Mouse (Mus musculus): ENCODE results near the gene Stat3. TPM values are rescaled to one million over a fixed set of nuclear protein-coding genes. Genes with fewer than 3 reads are reported as not detected.

Stat3 gene
- polyA plus RNA-seq, 1 experiment from 2014 or later: 45.0 TPM

DNA sequence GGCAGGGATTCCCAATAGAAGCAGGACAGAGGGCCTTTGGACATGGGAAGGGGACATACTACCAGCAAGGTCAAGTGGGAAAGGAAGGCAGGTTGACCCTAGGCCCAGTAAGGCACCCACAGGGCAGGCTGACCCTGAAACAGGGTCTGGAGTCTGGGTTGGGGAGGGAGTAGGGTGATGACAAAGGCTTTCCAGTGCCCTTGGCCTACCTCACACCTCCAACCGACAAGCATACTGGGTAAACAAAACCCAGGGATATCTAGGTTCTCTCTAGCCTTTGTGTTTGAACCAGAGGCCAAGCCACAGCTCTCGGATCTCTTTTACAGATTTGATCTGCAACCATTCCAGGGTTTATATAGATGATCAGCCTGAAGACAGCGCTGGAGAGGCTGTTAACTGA, 51.6 kb downstream of the Stat3 start:
- H3K4me1 ChIP-seq (ENCODE audit: control insufficient read depth, insufficient read depth, low read length): peaks cover 38% of the 10 kb centered on the region
- ATAC-seq (replicated peaks; ENCODE audit: insufficient number of reproducible peaks, low FRiP score, low TSS enrichment): no peak

DNA sequence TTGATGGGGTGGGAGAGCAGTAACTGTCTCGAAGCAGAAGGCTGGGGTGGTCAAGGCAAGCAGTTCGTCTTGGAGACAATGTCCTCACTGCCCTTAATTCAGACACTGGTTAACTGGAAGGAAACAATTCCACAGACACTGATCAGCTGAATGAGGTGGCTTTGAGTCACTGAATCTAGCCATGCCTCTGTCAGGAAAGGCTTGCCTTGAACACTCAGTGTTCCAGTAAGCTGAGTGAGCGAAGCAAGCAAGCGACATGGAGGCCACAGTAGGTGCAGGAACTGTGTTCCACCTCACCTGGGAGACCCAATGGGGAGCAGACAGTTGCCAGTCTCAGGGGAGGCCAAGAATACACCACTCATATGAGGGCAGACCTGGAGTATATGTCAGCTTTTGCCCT, 52.1 kb downstream of the Stat3 start:
- 81% methylated on average over 4 of the region's 4 CpGs for WGBS (ENCODE audit: insufficient replicate concordance)
- no peak overlapping the region for H3K4me2 ChIP-seq
- ATAC-seq (replicated peaks; ENCODE audit: insufficient number of reproducible peaks, low FRiP score, low TSS enrichment): no peak
- H3K27me3 ChIP-seq (ENCODE audit: control insufficient read depth, insufficient read depth, low read length): no peaks in the 10 kb centered on the region
- H3K9me3 ChIP-seq (replicated peaks; ENCODE audit: control insufficient read depth, low read length): no peaks in the 10 kb centered on the region
- H3K9ac ChIP-seq (ENCODE audit: low read depth, low read length): peak overlapping the region; percentile 49; the same call in 1 of the 2 replicates
- H3K4me1 ChIP-seq (ENCODE audit: control insufficient read depth, insufficient read depth, low read length): peaks cover 33% of the 10 kb centered on the region
- H3K27ac ChIP-seq (ENCODE audit: low read depth, low read length): peak overlapping the region; percentile 82
- H3K36me3 ChIP-seq (ENCODE audit: control insufficient read depth, insufficient read depth, low read length): peaks cover 2% of the 10 kb centered on the region
- H3K4me3 ChIP-seq (ENCODE audit: low read depth, low read length): no peak overlapping the region

More for the DNA sequence above, 51.6 kb downstream of the Stat3 start:
- Histone ChIP-seq H3K9ac (ENCODE audit: low read depth, low read length) (no peak overlapping the region), H3K36me3 (ENCODE audit: control insufficient read depth, insufficient read depth, low read length) (peaks cover 2% of the 10 kb centered on the region), H3K27me3 (ENCODE audit: control insufficient read depth, insufficient read depth, low read length) (no peaks in the 10 kb centered on the region), H3K9me3 (replicated peaks; ENCODE audit: control insufficient read depth, low read length) (no peaks in the 10 kb centered on the region), H3K27ac (ENCODE audit: low read depth, low read length) (no peak overlapping the region), H3K4me3 (ENCODE audit: low read depth, low read length) (no peak overlapping the region), H3K4me2 (no peak overlapping the region)
- WGBS (ENCODE audit: insufficient replicate concordance): 58% methylated on average over 3 of the region's 3 CpGs

DNA sequence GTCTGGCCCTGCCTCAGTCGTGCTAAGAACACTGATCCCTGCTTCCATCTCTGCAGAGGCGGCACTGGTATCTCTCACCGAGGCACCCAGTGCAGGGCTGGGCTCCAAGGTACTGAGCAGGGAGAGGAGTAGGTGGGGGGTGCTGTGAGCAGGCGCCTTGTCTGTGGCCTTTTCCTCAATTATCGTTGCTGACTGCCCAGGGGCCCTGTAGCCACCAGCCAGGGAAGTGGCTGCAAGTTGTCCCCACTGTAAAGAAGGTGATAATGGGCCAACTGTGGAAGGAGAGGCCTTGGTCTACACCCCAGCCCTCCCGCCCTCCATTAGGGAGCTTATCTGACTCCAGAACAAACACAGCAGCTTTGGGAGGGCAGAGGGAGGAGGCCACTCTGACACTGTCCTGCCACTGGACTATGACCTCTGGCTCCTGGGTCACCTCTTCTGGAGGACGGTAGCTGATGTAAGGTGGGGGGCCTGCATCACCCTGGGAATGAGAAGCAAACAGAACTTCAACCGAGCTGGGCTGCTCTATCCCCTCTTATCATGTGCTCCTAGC, 53.1 kb downstream of the Stat3 start:
- Histone ChIP-seq H3K4me1 (ENCODE audit: control insufficient read depth, insufficient read depth, low read length) (peaks cover 27% of the 10 kb centered on the region), H3K27ac (ENCODE audit: low read depth, low read length) (peak overlapping the region; percentile 82), H3K27me3 (ENCODE audit: control insufficient read depth, insufficient read depth, low read length) (no peaks in the 10 kb centered on the region), H3K4me3 (ENCODE audit: low read depth, low read length) (no peak overlapping the region), H3K9me3 (replicated peaks; ENCODE audit: control insufficient read depth, low read length) (no peaks in the 10 kb centered on the region), H3K9ac (ENCODE audit: low read depth, low read length) (peak overlapping the region; percentile 39; the same call in 1 of the 2 replicates), H3K36me3 (ENCODE audit: control insufficient read depth, insufficient read depth, low read length) (peaks cover 2% of the 10 kb centered on the region), H3K4me2 (peak overlapping the region; percentile 22; the same call in 1 of the 2 replicates)
- 18% methylated on average over 8 of the region's 8 CpGs for WGBS (ENCODE audit: insufficient replicate concordance)
- peak; percentile 91 for ATAC-seq (replicated peaks; ENCODE audit: insufficient number of reproducible peaks, low FRiP score, low TSS enrichment)

DNA sequence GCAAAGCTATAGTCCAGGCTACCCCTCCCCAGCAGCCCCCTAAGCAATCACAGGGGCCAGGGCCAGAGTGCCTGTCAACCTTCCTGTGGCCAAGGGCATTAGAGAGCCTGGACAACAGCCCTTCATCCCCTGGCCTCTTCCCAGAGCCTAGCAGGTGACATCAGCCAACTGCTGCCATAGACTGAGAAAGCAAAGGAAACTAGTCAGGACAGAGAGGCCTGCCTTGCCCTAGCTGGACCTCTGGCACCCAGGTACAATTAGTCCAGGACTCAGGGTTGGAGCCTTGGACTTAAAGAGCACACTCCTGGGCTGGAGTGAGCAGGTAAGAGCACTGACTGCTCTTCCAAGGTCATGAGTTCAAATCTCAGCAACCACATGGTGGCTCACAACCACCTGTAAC, 53.9 kb downstream of the Stat3 start:
- Histone ChIP-seq H3K4me1 (ENCODE audit: control insufficient read depth, insufficient read depth, low read length) (peaks cover 22% of the 10 kb centered on the region), H3K9ac (ENCODE audit: low read depth, low read length) (no peak overlapping the region), H3K9me3 (replicated peaks; ENCODE audit: control insufficient read depth, low read length) (no peaks in the 10 kb centered on the region), H3K4me3 (ENCODE audit: low read depth, low read length) (no peak overlapping the region), H3K27ac (ENCODE audit: low read depth, low read length) (peak overlapping the region; percentile 82), H3K27me3 (ENCODE audit: control insufficient read depth, insufficient read depth, low read length) (no peaks in the 10 kb centered on the region), H3K4me2 (no peak overlapping the region), H3K36me3 (ENCODE audit: control insufficient read depth, insufficient read depth, low read length) (peaks cover 2% of the 10 kb centered on the region)
- ATAC-seq (replicated peaks; ENCODE audit: insufficient number of reproducible peaks, low FRiP score, low TSS enrichment): no peak

DNA sequence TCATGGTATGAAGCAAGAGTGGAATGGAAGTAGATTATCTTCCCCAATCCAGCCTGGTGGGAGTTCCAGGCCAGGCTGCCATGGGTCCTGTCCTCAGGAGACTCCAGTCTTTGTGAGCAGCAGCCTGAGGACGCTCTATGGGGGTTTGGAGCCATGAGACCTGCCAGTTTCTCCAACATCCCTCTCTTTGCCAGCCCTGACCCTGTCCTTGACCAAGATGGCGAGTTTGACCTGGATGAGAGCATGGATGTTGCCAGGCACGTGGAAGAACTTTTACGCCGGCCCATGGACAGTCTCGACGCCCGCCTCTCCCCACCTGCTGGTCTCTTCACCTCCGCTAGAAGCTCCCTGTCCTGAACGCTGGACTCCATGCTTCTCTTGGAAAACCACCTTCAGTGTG, 55.7 kb downstream of the Stat3 start:
- H3K9me3 ChIP-seq (replicated peaks; ENCODE audit: control insufficient read depth, low read length): no peaks in the 10 kb centered on the region
- H3K36me3 ChIP-seq (ENCODE audit: control insufficient read depth, insufficient read depth, low read length): no peaks in the 10 kb centered on the region
- no peak for ATAC-seq (replicated peaks; ENCODE audit: insufficient number of reproducible peaks, low FRiP score, low TSS enrichment)
- no peak overlapping the region for H3K27ac ChIP-seq (ENCODE audit: low read depth, low read length)
- H3K9ac ChIP-seq (ENCODE audit: low read depth, low read length): no peak overlapping the region
- no peak overlapping the region for H3K4me2 ChIP-seq
- peaks cover 22% of the 10 kb centered on the region for H3K4me1 ChIP-seq (ENCODE audit: control insufficient read depth, insufficient read depth, low read length)
- no peaks in the 10 kb centered on the region for H3K27me3 ChIP-seq (ENCODE audit: control insufficient read depth, insufficient read depth, low read length)
- H3K4me3 ChIP-seq (ENCODE audit: low read depth, low read length): no peak overlapping the region
- WGBS (ENCODE audit: insufficient replicate concordance): 92% methylated on average over 10 of the region's 10 CpGs

DNA sequence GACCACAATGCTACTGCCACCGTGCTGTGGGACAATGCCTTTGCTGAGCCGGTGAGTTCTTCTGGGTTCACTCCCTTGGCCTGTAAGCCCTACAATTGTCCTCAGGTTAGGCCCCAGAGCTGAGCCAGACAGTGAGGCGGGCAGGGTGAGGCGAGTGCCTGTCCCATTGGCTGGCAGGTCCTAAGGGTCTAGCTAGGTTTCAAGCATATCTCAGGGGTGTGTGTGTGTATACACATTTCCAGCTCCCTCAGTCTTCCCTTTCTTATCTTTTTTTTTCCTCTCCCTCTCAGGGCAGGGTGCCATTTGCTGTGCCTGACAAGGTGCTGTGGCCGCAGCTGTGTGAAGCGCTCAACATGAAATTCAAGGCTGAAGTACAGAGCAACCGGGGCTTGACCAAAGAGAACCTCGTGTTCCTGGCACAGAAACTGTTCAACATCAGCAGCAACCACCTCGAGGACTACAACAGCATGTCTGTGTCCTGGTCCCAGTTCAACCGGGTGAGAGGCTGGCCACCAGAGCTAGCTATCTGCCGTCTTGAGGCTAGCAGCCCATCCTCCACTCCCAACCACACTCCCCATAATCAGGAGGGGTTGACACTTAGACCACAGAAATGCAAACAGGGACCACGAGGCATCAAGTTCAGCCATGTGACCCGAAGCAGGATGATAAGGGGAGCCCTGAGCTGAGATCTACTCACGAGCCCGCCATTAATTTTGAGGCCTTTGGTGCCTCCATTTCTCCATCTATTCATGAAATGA, 59.8 kb downstream of the Stat3 start:
- Histone ChIP-seq H3K4me1 (ENCODE audit: control insufficient read depth, insufficient read depth, low read length) (no peaks in the 10 kb centered on the region), H3K9ac (ENCODE audit: low read depth, low read length) (no peak overlapping the region), H3K27me3 (ENCODE audit: control insufficient read depth, insufficient read depth, low read length) (no peaks in the 10 kb centered on the region), H3K9me3 (replicated peaks; ENCODE audit: control insufficient read depth, low read length) (no peaks in the 10 kb centered on the region), H3K27ac (ENCODE audit: low read depth, low read length) (no peak overlapping the region), H3K4me3 (ENCODE audit: low read depth, low read length) (no peak overlapping the region), H3K4me2 (no peak overlapping the region), H3K36me3 (ENCODE audit: control insufficient read depth, insufficient read depth, low read length) (no peaks in the 10 kb centered on the region)
- WGBS (ENCODE audit: insufficient replicate concordance): 67% methylated on average over 15 of the region's 15 CpGs
- peak; percentile 55; the same call in 1 of the 2 replicates for ATAC-seq (replicated peaks; ENCODE audit: insufficient number of reproducible peaks, low FRiP score, low TSS enrichment)

DNA sequence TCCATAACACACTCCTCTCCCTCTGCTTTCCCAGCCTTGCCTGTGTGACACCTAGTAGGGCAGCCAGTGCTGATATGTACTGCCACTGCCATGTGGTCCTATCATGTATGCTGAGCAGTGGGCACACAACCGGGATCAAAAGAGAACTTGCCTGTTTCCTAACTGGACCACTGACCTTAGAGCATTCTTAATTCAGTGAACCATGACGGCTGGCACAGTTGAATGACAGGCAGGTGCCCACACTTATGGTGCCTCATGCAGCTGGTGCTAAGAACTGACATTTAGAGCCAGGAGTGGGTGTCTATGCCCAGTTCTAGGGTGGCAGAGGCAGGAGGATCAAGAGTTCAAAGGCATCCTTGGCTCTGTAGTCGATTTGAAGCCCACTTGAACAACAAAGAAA, 63.6 kb downstream of the Stat3 start:
- H3K4me1 ChIP-seq (ENCODE audit: control insufficient read depth, insufficient read depth, low read length): no peaks in the 10 kb centered on the region
- H3K4me3 ChIP-seq (ENCODE audit: low read depth, low read length): no peak overlapping the region
- H3K36me3 ChIP-seq (ENCODE audit: control insufficient read depth, insufficient read depth, low read length): no peaks in the 10 kb centered on the region
- no peaks in the 10 kb centered on the region for H3K27me3 ChIP-seq (ENCODE audit: control insufficient read depth, insufficient read depth, low read length)
- no peak overlapping the region for H3K9ac ChIP-seq (ENCODE audit: low read depth, low read length)
- ATAC-seq (replicated peaks; ENCODE audit: insufficient number of reproducible peaks, low FRiP score, low TSS enrichment): no peak
- no peaks in the 10 kb centered on the region for H3K9me3 ChIP-seq (replicated peaks; ENCODE audit: control insufficient read depth, low read length)
- H3K27ac ChIP-seq (ENCODE audit: low read depth, low read length): no peak overlapping the region
- WGBS (ENCODE audit: insufficient replicate concordance): 77% methylated on average over 3 of the region's 3 CpGs
- no peak overlapping the region for H3K4me2 ChIP-seq

DNA sequence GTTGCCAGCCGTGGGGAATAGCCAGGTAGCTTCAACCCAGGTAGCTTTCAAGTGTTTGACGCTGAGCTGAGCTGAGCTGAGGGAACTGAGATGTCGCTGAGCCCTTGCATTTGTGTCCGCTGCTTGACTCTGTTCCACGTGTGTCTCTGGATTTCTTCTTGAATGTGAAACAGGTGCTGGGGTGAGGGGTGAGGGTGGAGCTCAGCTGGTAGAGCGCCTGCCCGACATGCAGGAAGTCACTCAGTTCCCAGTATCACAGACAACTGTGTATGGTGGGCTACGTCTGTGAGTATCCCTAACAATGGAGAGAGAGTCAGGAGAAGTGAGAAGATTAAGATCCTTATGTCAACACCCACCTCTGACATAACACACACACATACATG, 68.4 kb downstream of the Stat3 start:
- Histone ChIP-seq H3K27ac (ENCODE audit: low read depth, low read length) (no peak overlapping the region), H3K9ac (ENCODE audit: low read depth, low read length) (no peak overlapping the region), H3K27me3 (ENCODE audit: control insufficient read depth, insufficient read depth, low read length) (no peaks in the 10 kb centered on the region), H3K36me3 (ENCODE audit: control insufficient read depth, insufficient read depth, low read length) (no peaks in the 10 kb centered on the region), H3K9me3 (replicated peaks; ENCODE audit: control insufficient read depth, low read length) (no peaks in the 10 kb centered on the region), H3K4me1 (ENCODE audit: control insufficient read depth, insufficient read depth, low read length) (no peaks in the 10 kb centered on the region), H3K4me3 (ENCODE audit: low read depth, low read length) (no peak overlapping the region), H3K4me2 (no peak overlapping the region)
- no peak for ATAC-seq (replicated peaks; ENCODE audit: insufficient number of reproducible peaks, low FRiP score, low TSS enrichment)
- WGBS (ENCODE audit: insufficient replicate concordance): 75% methylated on average over 8 of the region's 8 CpGs

Data from heart, embryonic 11.5 days (tissue).